Mouse (Mus musculus): ENCODE measurements around the gene Bscl2. TPM values are rescaled to one million over a fixed set of nuclear protein-coding genes. Genes with fewer than 3 reads are reported as not detected.

Bscl2 gene
- polyA plus RNA-seq, 1 experiment from 2014 or later: 36.4 TPM

- no peak overlapping the region for H3K4me2 ChIP-seq
- 79% methylated on average over 11 of the region's 11 CpGs for WGBS
- no peaks in the 10 kb centered on the region for H3K9me3 ChIP-seq (replicated peaks)
- H3K27ac ChIP-seq: no peak overlapping the region
- no peak overlapping the region for H3K9ac ChIP-seq
- ATAC-seq (replicated peaks; ENCODE audit: insufficient number of reproducible peaks, insufficient read depth, low FRiP score, low read depth): no peak
- H3K36me3 ChIP-seq: peaks cover 34% of the 10 kb centered on the region
- no peaks in the 10 kb centered on the region for H3K27me3 ChIP-seq
- H3K4me3 ChIP-seq: no peak overlapping the region
- H3K4me1 ChIP-seq (replicated peaks): peaks cover 19% of the 10 kb centered on the region
These were observed 21.5 kb upstream of the Bscl2 start for GRCm38 (mm10) chr19:8815812-8816211.

- Histone ChIP-seq H3K9ac (no peak overlapping the region), H3K27ac (no peak overlapping the region), H3K9me3 (replicated peaks) (no peaks in the 10 kb centered on the region), H3K4me1 (replicated peaks) (peaks cover 23% of the 10 kb centered on the region), H3K4me2 (peak overlapping the region; percentile 1; the same call in 1 of the 2 replicates), H3K36me3 (peaks cover 24% of the 10 kb centered on the region), H3K4me3 (no peak overlapping the region), H3K27me3 (no peaks in the 10 kb centered on the region)
- 75% methylated on average over 3 of the region's 3 CpGs for WGBS
- ATAC-seq (replicated peaks; ENCODE audit: insufficient number of reproducible peaks, insufficient read depth, low FRiP score, low read depth): no peak
These were observed 20.3 kb upstream of the Bscl2 start for GRCm38 (mm10) chr19:8817001-8817400.

GRCm38 (mm10) chr19:8818301-8818798 is 18.9 kb upstream of the Bscl2 start:
- peak overlapping the region; percentile 65 for H3K9ac ChIP-seq
- H3K27ac ChIP-seq: peak overlapping the region; percentile 99
- peaks cover 37% of the 10 kb centered on the region for H3K4me1 ChIP-seq (replicated peaks)
- no peaks in the 10 kb centered on the region for H3K27me3 ChIP-seq
- peaks cover 19% of the 10 kb centered on the region for H3K36me3 ChIP-seq
- peak overlapping the region; percentile 91 for H3K4me3 ChIP-seq
- no peaks in the 10 kb centered on the region for H3K9me3 ChIP-seq (replicated peaks)
- 18% methylated on average over 14 of the region's 14 CpGs for WGBS
- no peak for ATAC-seq (replicated peaks; ENCODE audit: insufficient number of reproducible peaks, insufficient read depth, low FRiP score, low read depth)
- peak overlapping the region; percentile 83 for H3K4me2 ChIP-seq

GRCm38 (mm10) chr19:8818801-8819595 is 18.3 kb upstream of the Bscl2 start, which contains the start of gene Ttc9c:
Ttc9c (minus strand) TSS chr19:8819333.
- Histone ChIP-seq H3K4me3 (peak within 1 kb of the TSS; percentile 91), H3K27ac (peak within 1 kb of the TSS; percentile 99), H3K36me3 (peaks cover 20% of the 10 kb centered on the region), H3K4me2 (peak within 1 kb of the TSS; percentile 83), H3K27me3 (no peaks in the 10 kb centered on the region), H3K9ac (peak within 1 kb of the TSS; percentile 95), H3K4me1 (replicated peaks) (peaks cover 37% of the 10 kb centered on the region), H3K9me3 (replicated peaks) (no peaks in the 10 kb centered on the region)
- peak; percentile 89 for ATAC-seq (replicated peaks; ENCODE audit: insufficient number of reproducible peaks, insufficient read depth, low FRiP score, low read depth)
- WGBS: under 1% methylated on average over 33 of the region's 33 CpGs

- Histone ChIP-seq H3K9me3 (replicated peaks) (no peaks in the 10 kb centered on the region), H3K9ac (peak within 1 kb of the TSS; percentile 95), H3K27me3 (no peaks in the 10 kb centered on the region), H3K27ac (peak within 1 kb of the TSS; percentile 99), H3K4me3 (peak within 1 kb of the TSS; percentile 91), H3K4me1 (replicated peaks) (peaks cover 37% of the 10 kb centered on the region), H3K4me2 (peak within 1 kb of the TSS; percentile 83), H3K36me3 (peaks cover 28% of the 10 kb centered on the region)
- peak; percentile 95 for ATAC-seq (replicated peaks; ENCODE audit: insufficient number of reproducible peaks, insufficient read depth, low FRiP score, low read depth)
- WGBS: under 1% methylated on average over 81 of the region's 83 CpGs
These were observed 17.5 kb upstream of the Bscl2 start, which contains the start of gene Hnrnpul2 for GRCm38 (mm10) chr19:8819596-8820423. Hnrnpul2 (plus strand) TSS chr19:8820010.

GRCm38 (mm10) chr19:8820424-8820956 is 16.8 kb upstream of the Bscl2 start:
- Histone ChIP-seq H3K4me1 (replicated peaks) (peaks cover 37% of the 10 kb centered on the region), H3K27me3 (no peaks in the 10 kb centered on the region), H3K9ac (peak overlapping the region; percentile 95), H3K36me3 (peaks cover 30% of the 10 kb centered on the region), H3K4me3 (peak overlapping the region; percentile 91), H3K9me3 (replicated peaks) (no peaks in the 10 kb centered on the region), H3K27ac (peak overlapping the region; percentile 99), H3K4me2 (peak overlapping the region; percentile 83)
- WGBS: under 1% methylated on average over 48 of the region's 48 CpGs
- ATAC-seq (replicated peaks; ENCODE audit: insufficient number of reproducible peaks, insufficient read depth, low FRiP score, low read depth): peak; percentile 8; the same call in 1 of the 2 replicates

GRCm38 (mm10) chr19:8821146-8821545 is 16.1 kb upstream of the Bscl2 start:
- H3K27ac ChIP-seq: peak overlapping the region; percentile 99

GRCm38 (mm10) chr19:8822696-8823095 is 14.6 kb upstream of the Bscl2 start:
- Histone ChIP-seq H3K36me3 (peaks cover 49% of the 10 kb centered on the region), H3K4me3 (peak overlapping the region; percentile 20), H3K27ac (no peak overlapping the region), H3K4me2 (peak overlapping the region; percentile 83), H3K27me3 (no peaks in the 10 kb centered on the region), H3K9ac (peak overlapping the region; percentile 19; the same call in 1 of the 2 replicates), H3K9me3 (replicated peaks) (no peaks in the 10 kb centered on the region), H3K4me1 (replicated peaks) (peaks cover 25% of the 10 kb centered on the region)
- 67% methylated on average over 8 of the region's 8 CpGs for WGBS
- no peak for ATAC-seq (replicated peaks; ENCODE audit: insufficient number of reproducible peaks, insufficient read depth, low FRiP score, low read depth)

More at GRCm38 (mm10) chr19:8821146-8821545, 16.1 kb upstream of the Bscl2 start:
- Histone ChIP-seq H3K4me2 (peak overlapping the region; percentile 83), H3K9ac (peak overlapping the region; percentile 95), H3K27me3 (no peaks in the 10 kb centered on the region), H3K4me1 (replicated peaks) (peaks cover 37% of the 10 kb centered on the region), H3K4me3 (peak overlapping the region; percentile 91), H3K36me3 (peaks cover 33% of the 10 kb centered on the region), H3K9me3 (replicated peaks) (no peaks in the 10 kb centered on the region)
- WGBS: 0% methylated on average over 7 of the region's 7 CpGs
- ATAC-seq (replicated peaks; ENCODE audit: insufficient number of reproducible peaks, insufficient read depth, low FRiP score, low read depth): no peak

- Histone ChIP-seq H3K4me3 (no peak within 1 kb of the TSS), H3K4me1 (replicated peaks) (no peaks in the 10 kb centered on the region), H3K4me2 (no peak within 1 kb of the TSS), H3K27me3 (no peaks in the 10 kb centered on the region), H3K36me3 (peaks cover 99% of the 10 kb centered on the region), H3K27ac (no peak within 1 kb of the TSS), H3K9ac (no peak within 1 kb of the TSS), H3K9me3 (replicated peaks) (no peaks in the 10 kb centered on the region)
- 85% methylated on average over 8 of the region's 8 CpGs for WGBS
- ATAC-seq (replicated peaks; ENCODE audit: insufficient number of reproducible peaks, insufficient read depth, low FRiP score, low read depth): no peak
These were observed 7.6 kb upstream of the Bscl2 start, which contains the start of gene AC129217.1 for GRCm38 (mm10) chr19:8829660-8830059. AC129217.1 (plus strand) TSS chr19:8829773.

GRCm38 (mm10) chr19:8830664-8831063 is 6.6 kb upstream of the Bscl2 start:
- Histone ChIP-seq H3K4me1 (replicated peaks) (no peaks in the 10 kb centered on the region), H3K27ac (no peak overlapping the region), H3K36me3 (peaks cover 93% of the 10 kb centered on the region), H3K9me3 (replicated peaks) (no peaks in the 10 kb centered on the region), H3K4me3 (no peak overlapping the region), H3K27me3 (no peaks in the 10 kb centered on the region), H3K4me2 (no peak overlapping the region), H3K9ac (no peak overlapping the region)
- WGBS: 89% methylated on average over 8 of the region's 8 CpGs
- no peak for ATAC-seq (replicated peaks; ENCODE audit: insufficient number of reproducible peaks, insufficient read depth, low FRiP score, low read depth)

- Histone ChIP-seq H3K27me3 (no peaks in the 10 kb centered on the region), H3K9me3 (replicated peaks) (no peaks in the 10 kb centered on the region), H3K4me3 (no peak overlapping the region), H3K4me2 (no peak overlapping the region), H3K4me1 (replicated peaks) (no peaks in the 10 kb centered on the region), H3K9ac (no peak overlapping the region), H3K27ac (no peak overlapping the region), H3K36me3 (peaks cover 87% of the 10 kb centered on the region)
- no peak for ATAC-seq (replicated peaks; ENCODE audit: insufficient number of reproducible peaks, insufficient read depth, low FRiP score, low read depth)
- 77% methylated on average over 11 of the region's 11 CpGs for WGBS
These were observed 6.0 kb upstream of the Bscl2 start for GRCm38 (mm10) chr19:8831262-8831661.
